ENCODE assay signal across 15 mouse cellular contexts in the genomic region with DNA sequence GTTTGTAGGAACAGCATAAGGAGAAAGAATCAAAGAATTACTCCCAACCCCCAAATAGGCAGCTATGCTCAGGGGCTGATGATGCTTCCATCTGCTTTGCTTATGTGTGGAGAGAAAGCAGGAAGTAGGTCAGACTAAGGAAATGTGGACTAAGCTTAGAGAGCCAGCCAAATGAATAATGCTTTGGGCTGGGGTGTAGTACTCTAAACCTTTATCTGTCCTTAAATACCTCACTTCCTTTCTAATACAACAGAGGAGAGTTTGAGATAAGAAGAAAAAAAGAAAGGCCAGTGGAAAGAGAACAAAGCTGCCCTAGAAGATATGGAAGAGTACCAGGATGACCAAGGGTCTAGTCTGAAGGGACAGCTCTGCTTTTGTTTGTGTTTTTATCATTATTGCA.
A peak's percentile ranks its signal among the peaks of the same experiment; 100 is the strongest.
DNase-seq lines count a peak whose midpoint lies in the region; ATAC-seq and TF ChIP-seq lines count a peak whose summit lies in the region.
"Had no signal": no experiment of that assay in that cellular context is flagged by ENCODE, and none has a peak within 500 bp of the region (broad histone marks: within the 10 kb centered on the region; RNA-seq: fewer than 3 reads in every experiment).

No protein-coding gene starts in this region.

- no peak overlapping the region for H3K9ac ChIP-seq in liver, embryonic 13.5 days
- H3K9ac ChIP-seq in midbrain, embryonic 16.5 days (ENCODE audit: low read depth, low read length) = no peak overlapping the region
- H3K9ac ChIP-seq: limb, embryonic 15.5 days had no signal

- no peak overlapping the region for H3K4me2 ChIP-seq in liver, embryonic 13.5 days
- H3K4me2 ChIP-seq in midbrain, embryonic 16.5 days (ENCODE audit: low read length) = no peak overlapping the region
- H3K4me2 ChIP-seq: limb, embryonic 15.5 days had no signal

- H3K4me1 ChIP-seq in G1E (ENCODE audit: insufficient read depth, low read depth, low read length) = peaks cover 39% of the 10 kb centered on the region
- H3K4me1 ChIP-seq in liver, embryonic 13.5 days (replicated peaks) = peaks cover 27% of the 10 kb centered on the region
- no peaks in the 10 kb centered on the region for H3K4me1 ChIP-seq in midbrain, embryonic 16.5 days (ENCODE audit: control insufficient read depth, insufficient read depth, low read length)
- H3K4me1 ChIP-seq: embryonic facial prominence, embryonic 10.5 days; limb, embryonic 15.5 days; midbrain, embryonic 10.5 days had no signal

- H3K4me3 ChIP-seq in G1E (ENCODE audit: low read depth, low read length) = no peak overlapping the region; the same call in 1 of the 2 replicates
- no peak overlapping the region for H3K4me3 ChIP-seq in liver, embryonic 13.5 days (replicated peaks)
- H3K4me3 ChIP-seq in midbrain, embryonic 16.5 days (ENCODE audit: low read depth, low read length) = no peak overlapping the region
- H3K4me3 ChIP-seq: embryonic facial prominence, embryonic 10.5 days; limb, embryonic 15.5 days; midbrain, embryonic 10.5 days had no signal

- peaks cover 35% of the 10 kb centered on the region for H3K36me3 ChIP-seq in G1E (replicated peaks)
- H3K36me3 ChIP-seq in liver, embryonic 13.5 days = no peaks in the 10 kb centered on the region
- H3K36me3 ChIP-seq in midbrain, embryonic 16.5 days (ENCODE audit: control insufficient read depth, insufficient read depth, low read length) = 0 out of 2 replicates have a peak, but pooled peaks cover 3% of the 10 kb centered on the region
- H3K36me3 ChIP-seq: limb, embryonic 15.5 days had no signal

- DNase-seq in heart, adult 8-10 months (ENCODE audit: low spot score) = peak; percentile 57
- DNase-seq in heart, postnatal 4 days = no peak
- peak; percentile 51 for DNase-seq in G1E (ENCODE audit: low spot score)
- DNase-seq in liver, embryonic 13.5 days = peak; percentile 15
- no peak for DNase-seq in right cerebral cortex, postnatal 10 days (ENCODE audit: low spot score in 2 of 2)
- no peak for DNase-seq in cerebellum, postnatal 14 days
- DNase-seq: kidney, adult 8-10 months; right cerebral cortex, postnatal 25 days had no signal

- TF ChIP-seq CTCF in G1E (IDR thresholded peaks at IDR 0.05; ENCODE audit: low read depth, low read length) = no peak

- H3K27me3 ChIP-seq in G1E (ENCODE audit: insufficient read depth, low read length) = no peaks in the 10 kb centered on the region
- no peaks in the 10 kb centered on the region for H3K27me3 ChIP-seq in liver, embryonic 13.5 days
- H3K27me3 ChIP-seq in midbrain, embryonic 16.5 days (ENCODE audit: control insufficient read depth, insufficient read depth, low read depth, low read length) = no peaks in the 10 kb centered on the region
- H3K27me3 ChIP-seq: limb, embryonic 15.5 days had no signal

- ATAC-seq in G1E (ENCODE audit: extremely low read depth, insufficient number of reproducible peaks, low FRiP score, poor library complexity, severe bottlenecking) = peak; percentile 90
- ATAC-seq in common myeloid progenitor, adult 5-6 weeks (replicated peaks; ENCODE audit: low read depth, poor library complexity, severe bottlenecking) = peak; percentile 94
- ATAC-seq in liver, embryonic 13.5 days (ENCODE audit: low read depth) = peak; percentile 86
- no peak for ATAC-seq in midbrain, embryonic 16.5 days
- ATAC-seq: activated CD4-positive, CD25-positive, alpha-beta regulatory T cell, adult 4 months; hindbrain, embryonic 16.5 days had no signal

- peak overlapping the region; percentile 47 for H3K27ac ChIP-seq in liver, embryonic 13.5 days
- H3K27ac ChIP-seq in midbrain, embryonic 16.5 days (ENCODE audit: low read length) = no peak overlapping the region
- H3K27ac ChIP-seq: embryonic facial prominence, embryonic 10.5 days; limb, embryonic 15.5 days; midbrain, embryonic 10.5 days had no signal

- H3K9me3 ChIP-seq in G1E (replicated peaks) = no peaks in the 10 kb centered on the region
- no peaks in the 10 kb centered on the region for H3K9me3 ChIP-seq in liver, embryonic 13.5 days (replicated peaks)
- no peaks in the 10 kb centered on the region for H3K9me3 ChIP-seq in midbrain, embryonic 16.5 days (replicated peaks; ENCODE audit: control insufficient read depth, low read length, poor library complexity, severe bottlenecking)
- H3K9me3 ChIP-seq: embryonic facial prominence, embryonic 10.5 days; limb, embryonic 15.5 days; midbrain, embryonic 10.5 days had no signal

Comparison
In these comparisons a context has a peak if more than half of its experiments do, and no peak if none do; other contexts are left out.
1. DNase-seq: peak in heart, adult 8-10 months (single experiment), G1E (single experiment) and liver, embryonic 13.5 days (single experiment); none in heart, postnatal 4 days (single experiment), right cerebral cortex, postnatal 10 days (0 of 2) and cerebellum, postnatal 14 days (0 of 2).